Mouse (Mus musculus): Measurements from ENCODE around the gene Rnf11.

- TF ChIP-seq CTCF (IDR thresholded peaks at IDR 0.05; ENCODE audit: extremely low read depth, insufficient read length, insufficient replicate concordance, low read depth, low read length) (no peak), POLR2A (IDR thresholded peaks at IDR 0.05; ENCODE audit: low read depth, low read length) (no peak)
Measured at GRCm38 (mm10) chr4:109444951-109445350, 39.6 kb downstream of the Rnf11 start.

All from small intestine, adult 2 months (tissue).